Mouse (Mus musculus): ENCODE results near the gene Mup10.
"Not testable (repeated sequence)": the region's sequence is repeated elsewhere in the genome, so short reads cannot be mapped to it uniquely, and the experiment has no call there.

Gene Mup10

GRCm38 (mm10) chr4:60582099-60582498, at the start of gene Mup10:
Mup10 (minus strand) TSS chr4:60582199.
- DNase-seq (ENCODE audit: low spot score in 2 of 2): not testable (repeated sequence)
